Mouse (Mus musculus): ENCODE measurements around the gene Ppie. TPM values are rescaled to one million over a fixed set of nuclear protein-coding genes. Genes with fewer than 3 reads are reported as not detected.
"Not testable (repeated sequence)": the region's sequence is repeated elsewhere in the genome, so short reads cannot be mapped to it uniquely, and the experiment has no call there.

The Ppie gene
- polyA plus RNA-seq, 1 experiment from 2014 or later, result 64.8 TPM

- H3K4me1 ChIP-seq (replicated peaks); H3K4me3 ChIP-seq; H3K4me2 ChIP-seq; H3K9me3 ChIP-seq; ATAC-seq (ENCODE audit: low FRiP score); H3K9ac ChIP-seq; H3K27ac ChIP-seq; H3K36me3 ChIP-seq: not testable (repeated sequence)
- H3K27me3 ChIP-seq, result peaks cover 27% of the 10 kb centered on the region
- 75% methylated on average over 10 of the region's 10 CpGs for WGBS
These were observed 28.3 kb downstream of the Ppie start for GRCm38 (mm10) chr4:123111275-123111983.

- Histone ChIP-seq H3K9me3 (no peaks in the 10 kb centered on the region), H3K4me1 (replicated peaks) (peaks cover under 1% of the 10 kb centered on the region), H3K4me2 (no peak overlapping the region), H3K4me3 (no peak overlapping the region), H3K9ac (no peak overlapping the region), H3K36me3 (no peaks in the 10 kb centered on the region), H3K27me3 (peaks cover 30% of the 10 kb centered on the region), H3K27ac (no peak overlapping the region)
- 94% methylated on average over 4 of the region's 4 CpGs for WGBS
- no peak for ATAC-seq (ENCODE audit: low FRiP score)
These were observed 29.0 kb downstream of the Ppie start for GRCm38 (mm10) chr4:123110751-123111150.

GRCm38 (mm10) chr4:123108056-123108455 lies 31.7 kb downstream of the Ppie start:
- H3K9ac ChIP-seq, result no peak overlapping the region
- peaks cover 13% of the 10 kb centered on the region for H3K4me1 ChIP-seq (replicated peaks)
- ATAC-seq (ENCODE audit: low FRiP score), result no peak
- WGBS, result 93% methylated on average over 5 of the region's 5 CpGs
- no peak overlapping the region for H3K4me3 ChIP-seq
- H3K27me3 ChIP-seq, result peaks cover 48% of the 10 kb centered on the region
- H3K36me3 ChIP-seq, result no peaks in the 10 kb centered on the region
- no peak overlapping the region for H3K27ac ChIP-seq
- H3K9me3 ChIP-seq, result no peaks in the 10 kb centered on the region
- H3K4me2 ChIP-seq, result no peak overlapping the region

- no peak for ATAC-seq (ENCODE audit: low FRiP score)
- Histone ChIP-seq H3K9me3 (no peaks in the 10 kb centered on the region), H3K27me3 (peaks cover 52% of the 10 kb centered on the region), H3K36me3 (no peaks in the 10 kb centered on the region), H3K4me3 (no peak overlapping the region), H3K4me2 (no peak overlapping the region), H3K9ac (no peak overlapping the region), H3K4me1 (replicated peaks) (peaks cover 13% of the 10 kb centered on the region), H3K27ac (no peak overlapping the region)
- 86% methylated on average over 2 of the region's 2 CpGs for WGBS
These were observed 32.9 kb downstream of the Ppie start for GRCm38 (mm10) chr4:123106864-123107263.

GRCm38 (mm10) chr4:123105929-123106328 lies 33.8 kb downstream of the Ppie start:
- Histone ChIP-seq H3K27me3 (peaks cover 52% of the 10 kb centered on the region), H3K4me1 (replicated peaks) (peaks cover 13% of the 10 kb centered on the region)
- H3K27ac ChIP-seq; ATAC-seq (ENCODE audit: low FRiP score); H3K4me2 ChIP-seq; H3K36me3 ChIP-seq; H3K4me3 ChIP-seq; H3K9me3 ChIP-seq; H3K9ac ChIP-seq: not testable (repeated sequence)
- 80% methylated on average over 7 of the region's 7 CpGs for WGBS

GRCm38 (mm10) chr4:123105451-123105790 lies 34.3 kb downstream of the Ppie start:
- Histone ChIP-seq H3K9me3 (no peaks in the 10 kb centered on the region), H3K4me2 (peak overlapping the region; percentile 53), H3K4me3 (peak overlapping the region; percentile 34), H3K4me1 (replicated peaks) (peaks cover 13% of the 10 kb centered on the region), H3K27ac (no peak overlapping the region), H3K36me3 (no peaks in the 10 kb centered on the region), H3K27me3 (peaks cover 52% of the 10 kb centered on the region), H3K9ac (peak overlapping the region; percentile 51)
- WGBS, result 24% methylated on average over 24 of the region's 24 CpGs
- ATAC-seq (ENCODE audit: low FRiP score), result peak; percentile 41; the same call in 1 of the 2 replicates

GRCm38 (mm10) chr4:123104651-123105450 lies 34.9 kb downstream of the Ppie start, which contains the start of gene Bmp8b:
Bmp8b (plus strand) TSS chr4:123105165.
- H3K4me2 ChIP-seq, result peak within 1 kb of the TSS; percentile 53
- H3K9ac ChIP-seq, result peak within 1 kb of the TSS; percentile 51
- peaks cover 52% of the 10 kb centered on the region for H3K27me3 ChIP-seq
- no peak within 1 kb of the TSS for H3K27ac ChIP-seq
- 7% methylated on average over 75 of the region's 75 CpGs for WGBS
- peak within 1 kb of the TSS; percentile 34 for H3K4me3 ChIP-seq
- H3K9me3 ChIP-seq, result no peaks in the 10 kb centered on the region
- peak; percentile 58; the same call in 1 of the 2 replicates for ATAC-seq (ENCODE audit: low FRiP score)
- no peaks in the 10 kb centered on the region for H3K36me3 ChIP-seq
- peaks cover 13% of the 10 kb centered on the region for H3K4me1 ChIP-seq (replicated peaks)

GRCm38 (mm10) chr4:123093869-123094268 lies 45.9 kb downstream of the Ppie start:
- H3K9ac ChIP-seq, result no peak overlapping the region
- H3K4me1 ChIP-seq (replicated peaks), result no peaks in the 10 kb centered on the region
- ATAC-seq (ENCODE audit: low FRiP score), result no peak
- H3K27ac ChIP-seq, result no peak overlapping the region
- H3K36me3 ChIP-seq, result no peaks in the 10 kb centered on the region
- no peaks in the 10 kb centered on the region for H3K9me3 ChIP-seq
- 68% methylated on average over 9 of the region's 9 CpGs for WGBS
- H3K4me2 ChIP-seq, result no peak overlapping the region
- no peak overlapping the region for H3K4me3 ChIP-seq
- H3K27me3 ChIP-seq, result no peaks in the 10 kb centered on the region

- Histone ChIP-seq H3K4me3 (no peak overlapping the region), H3K9ac (no peak overlapping the region), H3K4me1 (replicated peaks) (no peaks in the 10 kb centered on the region), H3K27me3 (no peaks in the 10 kb centered on the region), H3K27ac (no peak overlapping the region), H3K36me3 (no peaks in the 10 kb centered on the region), H3K9me3 (no peaks in the 10 kb centered on the region), H3K4me2 (0 out of 2 replicates have a peak overlapping the region, but pooled peaks have one; percentile 6)
- no peak; the same call in 1 of the 2 replicates for ATAC-seq (ENCODE audit: low FRiP score)
- 70% methylated on average over 17 of the region's 17 CpGs for WGBS
These were observed 46.5 kb downstream of the Ppie start for GRCm38 (mm10) chr4:123093064-123093776.

- no peaks in the 10 kb centered on the region for H3K4me1 ChIP-seq (replicated peaks)
- H3K4me2 ChIP-seq, result no peak overlapping the region
- ATAC-seq (ENCODE audit: low FRiP score), result no peak
- WGBS, result 70% methylated on average over 5 of the region's 5 CpGs
- H3K27ac ChIP-seq, result no peak overlapping the region
- no peak overlapping the region for H3K9ac ChIP-seq
- H3K36me3 ChIP-seq, result no peaks in the 10 kb centered on the region
- no peaks in the 10 kb centered on the region for H3K9me3 ChIP-seq
- H3K4me3 ChIP-seq, result no peak overlapping the region
- no peaks in the 10 kb centered on the region for H3K27me3 ChIP-seq
These were observed 47.1 kb downstream of the Ppie start for GRCm38 (mm10) chr4:123092621-123093020.

- no peak for ATAC-seq (ENCODE audit: low FRiP score)
- Histone ChIP-seq H3K27ac (no peak overlapping the region), H3K36me3 (no peaks in the 10 kb centered on the region), H3K27me3 (no peaks in the 10 kb centered on the region), H3K4me1 (replicated peaks) (no peaks in the 10 kb centered on the region), H3K4me2 (no peak overlapping the region), H3K9me3 (no peaks in the 10 kb centered on the region), H3K9ac (no peak overlapping the region), H3K4me3 (no peak overlapping the region)
- WGBS, result 95% methylated on average over 4 of the region's 4 CpGs
These were observed 53.4 kb downstream of the Ppie start for GRCm38 (mm10) chr4:123086381-123086780.

- 82% methylated on average over 2 of the region's 2 CpGs for whole genome bisulfite sequencing
- Histone ChIP-seq H3K4me2 (no peak overlapping the region), H3K27me3 (0 out of 2 replicates have a peak, but pooled peaks cover 2% of the 10 kb centered on the region), H3K9ac (no peak overlapping the region), H3K36me3 (no peaks in the 10 kb centered on the region), H3K4me3 (no peak overlapping the region), H3K9me3 (no peaks in the 10 kb centered on the region), H3K27ac (no peak overlapping the region), H3K4me1 (replicated peaks) (no peaks in the 10 kb centered on the region)
- no peak for ATAC-seq (ENCODE audit: low FRiP score)
These were observed 54.5 kb downstream of the Ppie start for GRCm38 (mm10) chr4:123085290-123085689.

Measured in hindbrain, embryonic 13.5 days (tissue).